Mouse (Mus musculus) kidney, postnatal 10 days (tissue): ENCODE measurements around the gene Smim5.
A peak's percentile ranks its signal among the peaks of the same experiment; 100 is the strongest.
"Not testable (repeated sequence)": the region's sequence is repeated elsewhere in the genome, so short reads cannot be mapped to it uniquely, and the experiment has no call there.

Experiments used
- DNase-seq: peaks from one replicate; pipeline ENCODE4 v3.0.0; 2021; ENCODE audit warnings: mixed read lengths

Smim5 gene

DNA sequence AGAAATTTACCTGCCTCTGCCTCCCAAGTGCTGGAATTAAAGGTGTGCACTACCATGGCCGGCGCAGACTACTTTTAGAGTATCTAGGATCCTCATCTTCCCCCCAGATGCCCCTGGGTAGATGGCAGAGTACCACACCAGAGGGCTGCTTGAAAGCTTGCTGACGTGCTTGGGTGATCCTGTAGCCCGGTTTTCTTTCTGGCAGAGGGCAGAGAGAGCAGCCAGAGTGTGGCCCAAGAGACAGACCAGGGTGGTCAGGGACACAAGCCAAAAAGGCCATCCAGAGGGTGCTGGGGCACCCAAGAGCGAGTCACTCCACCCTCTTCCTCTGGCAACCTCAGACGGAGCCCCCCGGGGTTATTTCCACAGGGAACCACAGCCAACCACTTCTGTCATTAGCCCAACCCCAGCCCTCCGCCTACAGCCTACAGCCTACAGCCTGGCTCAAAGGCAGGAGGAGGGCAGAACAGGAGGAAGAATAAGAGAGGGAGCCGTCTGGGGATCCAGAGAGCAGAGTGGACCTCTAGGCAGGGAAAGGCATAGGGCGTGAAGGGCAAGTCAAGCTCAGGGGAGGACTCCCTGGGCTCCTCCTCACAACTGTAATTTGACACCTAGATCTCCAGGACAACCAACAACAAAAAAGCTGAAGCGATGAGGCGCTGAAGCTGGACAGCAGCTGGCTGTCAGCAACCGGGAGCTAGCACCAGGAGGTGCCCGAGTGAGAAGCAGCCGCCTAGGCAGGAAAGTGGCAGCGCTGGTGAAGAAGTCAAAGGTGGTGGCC is at the start of gene Smim5:
Gene Smim5, plus strand, starts transcription at position 481 of the 781 bp plus-strand sequence.
- peak; percentile 77 for DNase-seq

DNA sequence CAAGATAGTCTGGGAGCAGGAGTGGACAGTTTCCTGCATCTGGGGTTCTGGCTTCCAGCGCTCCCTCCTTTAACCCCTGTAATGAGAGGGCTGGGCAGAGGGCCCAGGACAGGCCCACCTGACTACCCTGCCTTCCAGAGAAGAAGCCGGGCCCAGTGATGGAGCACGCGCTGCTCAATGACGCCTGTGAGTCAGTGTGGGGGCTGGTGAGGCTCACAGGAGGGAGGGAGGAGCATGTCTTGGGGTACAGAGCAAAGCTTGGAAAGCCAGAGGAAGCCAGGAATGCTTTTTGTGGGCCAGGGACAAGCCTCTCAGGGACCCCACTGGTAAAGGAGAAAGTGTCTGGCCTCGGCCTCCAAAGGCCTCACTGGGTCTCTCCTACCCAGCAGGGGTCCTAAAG is 45.1 kb upstream of the Smim5 start:
- DNase-seq, result no peak

DNA sequence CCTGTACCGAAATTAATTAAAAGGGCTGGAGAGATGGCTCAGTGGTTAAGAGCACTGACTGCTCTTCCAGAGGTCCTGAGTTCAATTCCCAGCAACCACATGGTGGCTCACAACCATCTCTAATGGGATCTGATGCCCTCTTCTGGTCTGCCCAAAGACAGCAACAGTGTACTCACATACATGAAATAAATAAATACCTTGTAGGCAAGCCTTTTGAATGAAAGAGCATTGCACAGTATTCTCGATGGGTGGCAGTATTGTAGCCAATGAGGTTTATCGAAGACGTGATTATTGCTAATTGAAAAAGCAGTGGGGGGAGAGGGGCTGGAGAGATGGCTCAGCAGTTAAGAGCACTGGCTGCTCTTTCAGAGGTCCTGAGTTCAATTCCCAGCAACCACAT is 42.6 kb upstream of the Smim5 start:
- DNase-seq, result not testable (repeated sequence)

DNA sequence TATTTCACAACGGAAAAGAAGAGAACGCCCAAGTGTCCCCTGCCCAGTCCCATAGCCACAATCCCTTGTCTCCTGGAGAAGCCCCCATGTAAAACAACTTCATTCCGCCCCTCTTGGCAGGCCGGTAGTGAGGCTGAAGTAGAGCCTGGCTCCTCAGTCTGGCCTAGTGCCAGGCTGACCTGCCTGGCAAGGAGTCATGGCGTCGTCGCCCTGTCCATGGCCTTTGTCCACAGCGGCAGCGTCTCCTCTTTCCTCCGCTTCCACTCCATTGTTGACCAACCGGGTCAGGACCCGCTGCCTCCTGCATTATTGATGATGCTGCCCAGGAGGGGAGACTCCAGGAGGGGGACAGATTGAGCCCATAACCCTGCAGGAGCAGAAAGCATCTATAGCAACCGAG is 41.8 kb upstream of the Smim5 start:
- DNase-seq, result peak; percentile 52

DNA sequence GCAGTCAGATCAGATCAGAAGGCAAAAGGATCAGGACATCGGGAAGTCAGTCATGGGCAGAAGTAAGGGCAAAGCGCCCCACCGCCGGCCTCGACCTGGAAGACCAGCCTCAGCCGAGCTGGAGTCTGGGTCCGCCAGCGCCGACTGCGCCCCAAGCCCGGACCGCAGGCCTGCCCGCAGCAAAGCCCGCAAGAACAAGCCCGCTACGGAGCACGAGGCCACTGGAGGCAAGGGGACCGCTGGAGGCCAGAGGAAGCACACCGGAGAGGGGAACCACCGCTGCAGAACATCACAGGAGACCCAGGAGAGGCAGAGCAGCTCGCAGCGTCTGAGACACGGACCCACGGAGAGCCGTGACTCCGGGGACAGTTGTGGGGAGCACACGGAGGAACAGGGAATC is 41.4 kb upstream of the Smim5 start, which contains the start of gene Myo15b:
Gene Myo15b, plus strand, starts transcription at position 53 of the 400 bp plus-strand sequence.
- DNase-seq, result no peak

DNA sequence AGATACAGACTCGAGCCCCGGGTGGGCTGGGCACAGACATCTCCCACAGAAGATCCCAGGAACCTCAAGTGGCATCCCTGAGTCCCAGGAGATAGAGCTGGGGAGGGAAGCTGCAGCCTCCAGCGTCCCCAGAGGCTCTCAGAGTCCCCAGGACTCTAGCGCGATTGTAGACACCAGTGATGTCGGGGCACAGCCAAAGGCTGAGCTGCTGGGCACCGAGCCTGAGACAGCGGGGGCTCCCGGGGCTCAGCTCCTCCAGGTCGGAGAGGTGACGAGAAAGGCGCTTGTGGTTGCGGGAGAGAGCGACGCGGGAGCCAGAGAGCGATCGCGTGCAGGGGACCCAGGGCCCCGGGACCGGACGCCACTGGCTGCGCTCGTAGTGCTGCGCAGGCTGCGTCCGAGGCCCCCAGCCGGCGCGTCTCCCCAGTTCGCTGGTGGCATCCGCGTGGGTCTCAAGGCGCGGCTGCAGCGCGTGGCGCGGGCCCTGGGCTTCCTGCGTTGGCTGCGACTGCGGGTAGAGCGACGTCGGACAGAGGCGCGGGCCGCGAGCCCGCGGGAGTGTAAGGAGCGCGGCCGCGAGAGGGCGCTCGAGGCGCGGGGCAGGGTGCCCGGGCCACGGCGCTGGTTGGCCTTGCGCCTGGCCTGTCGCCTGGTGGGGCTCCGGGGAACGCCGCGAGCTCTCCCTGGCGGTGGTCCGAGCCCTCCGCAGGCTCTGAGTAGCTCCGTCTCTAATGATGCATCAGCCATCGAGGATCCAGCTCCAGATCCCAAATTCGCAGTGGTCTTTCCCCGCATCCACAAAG is 40.4 kb upstream of the Smim5 start:
- peak; percentile 95 for DNase-seq

DNA sequence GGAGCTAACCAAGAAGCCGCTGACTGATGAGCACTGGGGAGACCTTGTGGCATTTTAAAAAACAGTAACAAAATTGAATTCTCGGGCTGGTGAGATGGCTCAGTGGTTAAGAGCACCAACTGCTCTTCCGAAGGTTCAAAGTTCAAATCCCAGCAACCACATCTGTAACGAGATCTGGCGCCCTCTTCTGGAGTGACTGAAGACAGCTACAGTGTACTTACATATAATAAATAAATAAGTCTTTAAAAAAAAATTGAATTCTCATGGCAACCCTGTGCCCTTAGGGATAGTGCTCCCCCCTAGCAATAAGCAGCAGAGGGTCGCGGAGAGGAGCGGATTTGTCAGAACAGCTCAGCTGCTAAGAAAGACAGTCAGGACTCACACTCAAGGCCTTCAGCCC is 35.9 kb upstream of the Smim5 start:
- DNase-seq, result no peak

DNA sequence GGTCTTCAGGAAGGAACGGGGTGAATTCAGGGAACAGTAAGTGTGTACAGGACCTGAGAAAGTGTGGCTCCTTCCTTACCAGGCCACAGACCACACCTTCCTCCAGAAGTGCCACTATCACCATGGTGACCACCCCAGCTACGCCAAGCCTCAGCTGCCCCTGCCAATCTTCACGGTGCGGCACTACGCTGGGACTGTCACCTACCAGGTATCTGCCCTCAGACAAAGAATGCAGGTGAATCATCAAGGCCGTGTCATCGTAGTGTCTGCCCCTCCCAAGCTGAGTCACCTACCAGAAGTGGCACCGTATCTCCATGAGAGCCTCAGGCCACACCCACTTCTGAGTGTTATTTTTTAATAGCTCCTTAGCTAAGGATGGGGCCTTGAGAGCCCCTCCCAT is 30.4 kb upstream of the Smim5 start:
- no peak for DNase-seq

DNA sequence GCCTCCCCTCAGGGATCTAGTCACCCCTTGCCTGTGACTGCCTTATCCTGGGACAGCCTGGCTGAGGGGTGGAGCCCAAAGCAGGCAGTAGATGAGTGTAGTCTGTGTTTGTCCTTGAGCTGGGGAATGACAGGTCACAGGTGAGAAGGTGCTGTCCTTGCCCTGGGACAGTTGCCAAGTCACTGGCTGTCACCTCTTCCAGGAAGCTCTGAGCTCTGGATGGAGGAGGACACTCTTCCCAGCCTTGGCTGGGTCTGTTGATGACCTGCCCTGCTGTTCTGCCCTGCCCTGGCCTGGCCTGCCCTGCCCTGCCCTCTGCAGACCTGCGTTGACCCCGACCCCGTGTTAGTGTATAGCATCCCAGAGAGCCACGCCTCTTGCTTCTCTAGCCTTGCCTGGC is 27.3 kb upstream of the Smim5 start:
- no peak for DNase-seq

DNA sequence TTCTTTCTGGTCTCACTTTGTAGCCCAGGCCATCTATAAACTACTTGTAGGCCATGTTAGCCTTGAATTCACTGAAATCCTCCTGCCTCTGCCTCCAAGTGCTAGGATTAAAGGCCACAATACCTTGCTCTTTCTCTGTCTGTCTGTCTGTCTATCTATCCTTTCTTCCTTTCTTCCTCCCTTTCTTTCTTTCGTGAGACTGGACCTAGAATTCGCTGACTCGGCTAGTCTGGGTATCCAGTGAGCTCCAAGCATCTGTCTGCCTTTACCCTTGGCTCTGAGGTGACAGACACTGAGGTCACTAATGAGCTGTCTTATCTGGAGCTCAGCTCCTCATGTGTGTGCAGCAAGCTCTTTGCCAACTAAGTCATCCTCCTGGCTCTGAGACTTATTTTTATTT is 23.8 kb upstream of the Smim5 start:
- no peak for DNase-seq

DNA sequence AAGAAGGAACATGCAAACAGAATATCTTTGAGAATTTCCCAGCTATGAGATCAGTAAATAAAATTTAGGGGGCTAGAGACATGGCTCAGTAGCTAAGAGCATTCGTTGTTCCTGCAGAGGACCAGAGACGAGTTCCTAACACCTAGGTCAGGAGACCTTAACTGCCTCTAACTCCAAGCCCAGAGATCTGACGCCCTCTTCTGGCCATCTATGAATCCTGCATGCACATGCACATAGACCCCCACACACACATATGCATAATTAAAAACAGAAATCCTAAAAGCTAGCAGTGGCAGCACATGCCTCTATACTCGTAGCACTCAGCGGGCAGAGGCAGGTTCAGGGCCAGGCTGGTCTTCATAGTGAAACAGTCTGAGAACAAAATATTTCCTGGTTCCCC is 23.3 kb upstream of the Smim5 start:
- no peak for DNase-seq

DNA sequence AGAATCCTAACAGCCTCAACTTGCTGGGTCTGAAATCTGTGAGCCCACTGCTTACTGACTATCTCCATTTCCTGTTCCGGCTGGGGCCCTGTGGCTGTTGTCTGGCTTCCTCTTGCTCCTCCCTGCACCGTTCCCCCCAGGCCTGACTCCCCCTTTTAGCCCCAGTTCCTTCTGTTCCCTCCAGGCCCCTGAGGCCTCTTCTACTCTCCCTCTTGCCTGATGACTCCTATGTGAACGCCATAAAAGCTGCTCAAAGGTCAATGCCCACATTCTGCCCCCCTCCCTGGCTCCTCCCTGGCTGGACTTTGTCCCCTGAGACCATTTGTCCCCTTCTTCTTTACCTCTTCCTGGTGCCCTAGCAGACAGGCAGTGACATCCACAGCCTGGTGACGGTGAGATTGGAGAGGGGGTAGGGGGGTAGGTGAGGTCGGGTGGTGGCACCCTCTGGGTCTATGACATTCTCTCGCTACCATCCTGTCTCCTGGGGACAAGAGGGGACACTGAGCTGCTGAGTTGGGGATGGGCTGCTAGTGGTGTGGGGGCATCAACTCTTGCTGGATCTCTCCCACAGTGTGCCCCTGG is 22.5 kb upstream of the Smim5 start:
- DNase-seq, result peak; percentile 65

DNA sequence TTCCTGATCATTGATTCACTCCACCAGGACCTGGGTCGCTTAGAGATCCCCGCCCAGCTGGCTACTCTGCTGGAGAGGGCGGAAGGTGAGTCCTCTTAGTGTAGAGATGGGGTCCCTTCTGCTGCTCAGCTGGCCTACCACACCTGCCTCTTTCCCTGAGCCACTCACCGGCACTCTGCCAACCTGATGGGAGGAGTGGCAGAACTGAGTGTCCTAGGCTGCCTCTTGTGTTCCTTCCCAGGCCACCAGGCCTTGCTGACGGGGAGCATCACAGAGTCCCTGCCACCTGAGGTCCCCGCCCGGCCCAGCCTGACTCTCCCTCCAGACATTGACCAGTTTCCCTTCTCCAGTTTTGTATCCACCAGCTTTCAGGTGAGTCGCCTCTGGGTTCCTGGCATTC is 21.7 kb upstream of the Smim5 start:
- peak; percentile 47 for DNase-seq

DNA sequence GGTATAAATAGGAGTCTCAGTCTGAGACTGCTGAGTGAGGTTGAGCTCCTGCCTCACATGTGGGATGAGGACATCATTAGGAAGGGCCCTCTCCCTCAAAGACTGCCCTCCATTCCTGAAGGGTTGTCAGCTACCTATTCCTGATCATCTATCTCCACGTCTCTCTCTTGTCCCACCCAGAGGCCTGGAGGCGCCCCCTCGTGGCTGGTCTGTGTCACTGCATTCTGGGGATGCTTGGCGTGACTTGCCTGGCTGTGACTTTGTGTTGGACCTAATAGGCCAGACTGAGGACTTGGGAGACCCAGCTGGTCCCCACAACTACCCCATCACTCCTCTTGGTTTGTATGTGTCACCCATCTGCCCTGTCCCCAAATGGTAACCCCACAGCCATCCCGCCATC is 18.8 kb upstream of the Smim5 start:
- no peak for DNase-seq

DNA sequence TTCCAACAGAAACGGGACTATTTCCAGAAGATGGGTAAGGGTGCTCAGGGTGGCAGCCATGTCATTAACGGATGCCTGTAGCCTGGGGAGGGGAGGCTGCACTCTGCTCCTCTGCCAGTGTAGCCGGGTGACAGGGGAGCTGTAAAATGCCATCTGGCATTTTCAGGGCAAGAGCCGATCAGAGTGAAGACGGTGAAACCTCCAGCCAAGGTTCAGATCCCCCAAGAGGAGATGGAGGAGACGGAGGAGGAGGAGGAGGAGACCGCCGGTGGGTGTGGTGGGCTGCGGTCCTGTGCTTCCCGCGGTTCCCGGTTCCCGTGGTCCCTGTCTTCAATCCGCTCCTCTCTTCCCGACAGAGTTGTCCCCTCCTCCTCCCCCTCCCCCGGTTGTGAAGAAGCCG is 16.5 kb upstream of the Smim5 start:
- DNase-seq, result no peak

DNA sequence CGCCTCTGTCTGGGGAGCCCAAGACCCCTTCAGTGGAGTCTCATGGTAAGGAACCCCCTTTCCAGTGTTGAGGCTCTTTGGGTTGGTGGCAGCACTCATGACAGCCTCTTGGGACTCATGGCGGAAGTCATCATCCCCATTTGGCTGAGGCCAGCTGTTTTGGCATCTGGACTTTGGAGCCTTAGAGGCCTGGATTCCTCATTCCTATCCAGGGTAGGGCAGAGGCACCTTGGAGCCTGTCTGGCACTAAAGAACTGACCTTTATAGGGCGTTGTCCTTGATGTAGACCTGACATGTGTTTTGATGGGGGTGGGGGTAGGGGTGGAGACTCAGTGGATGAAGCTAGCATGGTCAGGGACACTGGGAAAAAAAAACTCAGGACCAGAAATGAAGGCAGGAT is 15.4 kb upstream of the Smim5 start:
- no peak for DNase-seq

DNA sequence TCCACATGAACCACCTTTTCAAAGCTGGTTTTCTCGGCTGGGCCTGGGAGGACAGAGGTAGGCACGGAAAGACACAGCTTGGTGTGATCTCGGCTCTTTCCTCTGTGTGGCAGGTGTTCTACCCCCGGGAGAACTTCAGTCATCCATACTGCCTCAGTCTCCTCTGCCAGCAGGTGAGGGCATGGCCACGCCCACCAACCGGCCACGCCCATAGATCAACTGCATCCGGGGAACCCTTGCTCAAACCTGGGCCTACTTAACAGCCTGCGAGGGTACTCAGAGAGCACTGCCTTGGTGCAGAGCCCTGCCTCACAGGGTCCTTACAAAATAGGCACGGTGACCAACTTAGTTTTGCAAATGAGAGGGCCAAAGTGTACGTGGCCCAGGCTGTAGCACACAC is 14.5 kb upstream of the Smim5 start:
- DNase-seq, result no peak

DNA sequence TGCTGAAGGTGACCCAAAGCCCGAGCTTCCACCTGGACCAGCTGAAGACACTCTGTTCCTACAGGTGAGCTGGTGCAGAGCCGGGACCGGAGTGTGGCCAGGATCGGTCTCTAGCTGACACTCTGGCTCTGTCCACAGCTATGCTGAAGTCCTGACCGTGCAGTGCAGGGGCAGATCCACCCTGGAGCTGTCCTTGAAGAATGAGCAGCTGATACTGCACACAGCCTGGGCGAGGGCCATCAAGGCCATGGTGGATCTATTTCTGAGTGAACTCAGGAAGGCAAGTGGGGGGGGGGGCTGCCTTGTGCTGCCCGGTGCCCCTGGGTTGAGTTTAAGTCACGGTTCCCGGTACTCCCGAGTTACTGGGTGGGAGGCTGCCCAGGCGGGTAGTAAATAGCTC is 13.3 kb upstream of the Smim5 start:
- no peak for DNase-seq

DNA sequence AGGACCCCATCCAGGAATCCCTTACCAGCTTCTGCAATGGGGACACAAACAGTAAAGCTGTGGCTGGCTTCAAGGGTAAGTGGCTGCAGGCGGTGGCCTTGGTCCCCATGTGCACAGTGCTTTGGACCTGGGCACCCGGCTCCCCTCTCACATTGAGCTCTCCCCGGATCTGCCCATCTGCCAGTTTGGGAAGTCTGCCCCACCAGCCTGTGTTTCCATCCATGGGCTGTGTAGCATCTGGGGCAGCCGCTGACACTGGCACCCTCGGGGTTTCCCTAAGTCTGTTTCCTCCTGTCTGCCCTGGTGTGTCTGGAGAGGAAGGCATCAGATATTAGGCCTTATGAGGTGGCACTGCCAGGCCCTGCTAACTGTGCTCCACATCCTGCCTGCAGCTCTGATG is 11.7 kb upstream of the Smim5 start:
- no peak for DNase-seq

DNA sequence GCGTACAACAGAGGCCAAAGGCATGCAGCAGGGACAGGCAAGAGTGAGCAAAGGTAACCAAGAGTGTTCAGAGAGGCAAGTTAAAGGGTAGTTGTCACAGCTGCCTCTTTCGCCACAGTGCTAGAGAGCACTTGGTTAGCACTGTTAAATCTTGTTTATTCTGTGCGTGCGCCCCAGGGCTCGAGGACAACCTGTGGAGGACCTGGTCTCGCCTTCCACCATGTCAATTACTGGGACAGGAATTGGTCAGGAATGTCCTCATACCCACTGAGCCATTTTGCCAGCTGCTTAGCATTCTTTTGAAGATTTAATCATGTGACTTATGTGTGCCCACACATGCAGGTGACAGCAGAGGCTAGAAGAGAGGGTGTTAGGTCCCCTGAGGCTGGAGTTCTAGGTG is 10.6 kb upstream of the Smim5 start:
- no peak for DNase-seq

DNA sequence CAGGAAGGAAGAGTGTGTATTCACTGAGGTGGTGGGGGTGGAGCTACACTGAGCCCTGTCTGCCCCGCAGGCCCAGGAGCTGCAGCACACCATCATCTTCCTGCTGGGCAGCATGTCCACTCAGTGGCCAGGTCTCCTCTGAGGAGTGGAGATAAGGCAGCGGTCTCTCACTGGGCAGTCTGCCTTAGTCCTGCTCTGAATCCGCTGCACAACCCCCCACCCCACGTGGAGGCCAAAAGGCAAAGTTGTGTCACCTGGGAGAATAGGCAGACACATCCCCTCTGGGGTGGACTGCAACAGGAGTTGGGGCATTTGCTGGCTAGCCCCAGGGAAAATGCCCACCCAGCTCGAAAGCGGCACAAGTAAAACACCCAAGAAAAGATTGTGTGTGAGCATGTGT is 7.6 kb upstream of the Smim5 start:
- DNase-seq, result no peak

DNA sequence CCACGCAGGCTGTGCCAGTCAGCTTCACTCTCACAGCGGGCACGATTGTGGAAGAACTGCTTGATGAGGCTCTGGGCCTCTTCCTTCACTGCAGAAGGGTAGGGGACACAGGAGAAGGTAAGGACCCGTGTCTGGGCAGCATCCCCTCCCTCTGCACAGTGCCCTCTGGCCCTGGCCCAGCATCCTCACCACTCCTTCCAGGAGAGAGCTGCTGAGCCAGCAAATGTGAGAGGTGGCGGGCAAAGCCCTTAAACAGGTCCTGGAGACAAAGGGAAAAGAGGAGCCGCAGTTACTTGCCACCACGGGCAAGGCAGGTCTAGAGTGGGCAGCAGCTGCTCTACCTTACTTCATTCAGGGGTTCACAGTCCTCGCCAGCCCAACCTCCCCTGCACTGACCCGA is 6.7 kb upstream of the Smim5 start:
- DNase-seq, result peak; percentile 30

DNA sequence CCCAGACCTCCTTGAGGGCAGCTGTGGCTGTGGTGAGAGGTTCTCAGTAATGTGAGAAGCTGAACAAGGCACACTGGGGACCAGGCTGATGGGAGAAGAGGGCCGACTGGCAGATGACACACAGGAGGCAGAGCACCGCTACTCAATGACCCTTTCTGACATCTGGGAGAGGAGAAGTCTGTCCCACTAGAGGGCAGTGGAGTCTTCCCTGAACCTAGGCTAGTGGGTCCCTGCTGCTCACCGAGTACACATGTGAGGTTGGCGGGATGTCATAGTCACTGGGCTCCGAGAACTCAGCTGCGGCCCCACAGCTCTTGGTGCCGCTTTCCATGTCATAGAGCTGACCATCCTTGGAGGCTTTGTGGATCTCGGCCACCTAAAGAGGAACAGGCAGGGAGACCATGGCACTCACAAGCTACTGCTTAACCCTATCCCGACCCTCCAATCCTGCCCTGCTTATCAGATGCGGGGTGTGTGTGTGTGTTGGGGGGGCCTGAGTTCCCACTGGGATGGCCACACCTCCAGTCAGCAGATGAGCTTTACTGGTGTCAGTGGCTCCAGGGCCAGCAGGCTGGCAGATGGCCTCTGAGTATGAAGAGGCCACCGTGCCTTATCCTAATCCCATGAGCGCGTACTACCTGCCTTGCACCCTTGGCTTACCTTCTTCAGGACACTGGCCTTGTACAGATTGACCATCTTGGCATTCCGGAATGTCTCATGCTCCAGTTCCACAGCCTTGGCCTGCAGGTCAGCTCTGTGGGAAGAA is 4.8 kb upstream of the Smim5 start:
- DNase-seq, result peak; percentile 45
